Mouse (Mus musculus): Measurements from ENCODE around the gene Galnt12.

GRCm38 (mm10) chr4:47050167-47050566 lies 41.5 kb upstream of the Galnt12 start:
- TF ChIP-seq GATA1 (IDR thresholded peaks at IDR 0.05; ENCODE audit: borderline replicate concordance, low read length) (no peak), FLI1 (IDR thresholded peaks at IDR 0.05; ENCODE audit: low read length) (no peak)

Data from megakaryocyte, embryonic 14.5 days (primary cell).